Comparison of ENCODE assay signal across 24 mouse cellular contexts in genomic region chr13:83328488-83328887, GRCm38 (mm10).
A peak's percentile ranks its signal among the peaks of the same experiment; 100 is the strongest.
DNase-seq lines count a peak whose midpoint lies in the region; ATAC-seq and TF ChIP-seq lines count a peak whose summit lies in the region.
"Had no signal": no experiment of that assay in that cellular context is flagged by ENCODE, and none has a peak within 500 bp of the region (broad histone marks: within the 10 kb centered on the region; RNA-seq: fewer than 3 reads in every experiment).

No protein-coding gene starts in this region.

- H3K4me3 ChIP-seq in lung, embryonic 14.5 days (ENCODE audit: low read depth, low read length): no peak overlapping the region
- no peak overlapping the region for H3K4me3 ChIP-seq in bone marrow macrophage, adult 2 months (ENCODE audit: insufficient read depth, low read length)
- no peak overlapping the region for H3K4me3 ChIP-seq in kidney, embryonic 16.5 days (ENCODE audit: low read length)
- H3K4me3 ChIP-seq in liver, postnatal 0 days (ENCODE audit: low read depth, low read length): no peak overlapping the region
- H3K4me3 ChIP-seq: embryonic facial prominence, embryonic 12.5 days; embryonic facial prominence, embryonic 15.5 days; forebrain, embryonic 12.5 days; forebrain, embryonic 15.5 days; gastrocnemius, adult 2 months; heart, adult 2 months; hindbrain, embryonic 12.5 days; hindbrain, embryonic 15.5 days had no signal

- 58% methylated on average over 4 of the region's 4 CpGs for WGBS in lung, embryonic 14.5 days
- WGBS in kidney, embryonic 16.5 days: 68% methylated on average over 4 of the region's 4 CpGs
- WGBS in liver, postnatal 0 days (ENCODE audit: insufficient replicate concordance): 73% methylated on average over 4 of the region's 4 CpGs

- peak; percentile 58; the same call in 1 of the 2 replicates for ATAC-seq in lung, embryonic 14.5 days (ENCODE audit: insufficient read depth)
- peak; percentile 45 for ATAC-seq in megakaryocyte, adult 5-6 weeks (ENCODE audit: poor library complexity, severe bottlenecking)
- no peak for ATAC-seq in kidney, embryonic 16.5 days (ENCODE audit: low FRiP score, low TSS enrichment)
- no peak for ATAC-seq in liver, postnatal 0 days
- ATAC-seq: activated CD4-positive, CD25-positive, alpha-beta regulatory T cell, adult 4 months; forebrain, embryonic 15.5 days had no signal

- H3K4me1 ChIP-seq in lung, embryonic 14.5 days (ENCODE audit: insufficient read depth): no peaks in the 10 kb centered on the region
- H3K4me1 ChIP-seq in bone marrow macrophage, adult 2 months (ENCODE audit: control insufficient read depth, insufficient read depth, low read length): peaks cover 7% of the 10 kb centered on the region
- no peaks in the 10 kb centered on the region for H3K4me1 ChIP-seq in kidney, embryonic 16.5 days (ENCODE audit: insufficient read depth, low read length)
- no peaks in the 10 kb centered on the region for H3K4me1 ChIP-seq in liver, postnatal 0 days (ENCODE audit: insufficient read depth)
- H3K4me1 ChIP-seq: embryonic facial prominence, embryonic 12.5 days; embryonic facial prominence, embryonic 15.5 days; forebrain, embryonic 12.5 days; forebrain, embryonic 15.5 days; hindbrain, embryonic 12.5 days; hindbrain, embryonic 15.5 days had no signal

- no peak overlapping the region for H3K27ac ChIP-seq in lung, embryonic 14.5 days (ENCODE audit: low read depth)
- H3K27ac ChIP-seq in bone marrow macrophage, adult 2 months (ENCODE audit: insufficient read depth, low read depth, low read length): peak overlapping the region; percentile 42
- H3K27ac ChIP-seq in kidney, embryonic 16.5 days (ENCODE audit: low read length): no peak overlapping the region
- no peak overlapping the region for H3K27ac ChIP-seq in liver, postnatal 0 days (ENCODE audit: low read depth)
- H3K27ac ChIP-seq: embryonic facial prominence, embryonic 12.5 days; embryonic facial prominence, embryonic 15.5 days; forebrain, embryonic 12.5 days; forebrain, embryonic 15.5 days; gastrocnemius, adult 2 months; heart, adult 2 months; hindbrain, embryonic 12.5 days; hindbrain, embryonic 15.5 days had no signal

- H3K9me3 ChIP-seq in lung, embryonic 14.5 days (ENCODE audit: low read depth, low read length): no peaks in the 10 kb centered on the region
- H3K9me3 ChIP-seq in kidney, embryonic 16.5 days (ENCODE audit: low read length): no peaks in the 10 kb centered on the region
- no peaks in the 10 kb centered on the region for H3K9me3 ChIP-seq in liver, postnatal 0 days (ENCODE audit: low read length)
- H3K9me3 ChIP-seq: embryonic facial prominence, embryonic 12.5 days; embryonic facial prominence, embryonic 15.5 days; forebrain, embryonic 12.5 days; forebrain, embryonic 15.5 days; hindbrain, embryonic 12.5 days; hindbrain, embryonic 15.5 days had no signal

- no peak for TF ChIP-seq CTCF in lung, embryonic 14.5 days (IDR thresholded peaks at IDR 0.05; ENCODE audit: low read depth)
- no peak for TF ChIP-seq CTCF in bone marrow macrophage, adult 2 months (IDR thresholded peaks at IDR 0.05; ENCODE audit: low read depth, low read length)
- no peak for TF ChIP-seq CTCF in liver, postnatal 0 days (IDR thresholded peaks at IDR 0.05; ENCODE audit: low read depth)

- no peak overlapping the region for H3K9ac ChIP-seq in lung, embryonic 14.5 days
- no peak overlapping the region for H3K9ac ChIP-seq in kidney, embryonic 16.5 days (replicated peaks; ENCODE audit: low read length)
- no peak overlapping the region for H3K9ac ChIP-seq in liver, postnatal 0 days (replicated peaks)
- H3K9ac ChIP-seq: embryonic facial prominence, embryonic 12.5 days; embryonic facial prominence, embryonic 15.5 days; forebrain, embryonic 12.5 days; forebrain, embryonic 15.5 days; hindbrain, embryonic 12.5 days; hindbrain, embryonic 15.5 days had no signal

- H3K27me3 ChIP-seq in lung, embryonic 14.5 days (ENCODE audit: insufficient read depth, low read length): no peaks in the 10 kb centered on the region
- no peaks in the 10 kb centered on the region for H3K27me3 ChIP-seq in kidney, embryonic 16.5 days (ENCODE audit: insufficient read depth, low read length)
- H3K27me3 ChIP-seq in liver, postnatal 0 days (ENCODE audit: insufficient read depth, low read length): no peaks in the 10 kb centered on the region
- H3K27me3 ChIP-seq: embryonic facial prominence, embryonic 12.5 days; embryonic facial prominence, embryonic 15.5 days; forebrain, embryonic 12.5 days; forebrain, embryonic 15.5 days; hindbrain, embryonic 12.5 days; hindbrain, embryonic 15.5 days had no signal

- TF ChIP-seq POLR2A in bone marrow macrophage, adult 2 months (IDR thresholded peaks at IDR 0.05; ENCODE audit: borderline replicate concordance, low read depth, low read length): no peak

- DNase-seq in lung, embryonic 14.5 days: peak; percentile 14
- DNase-seq in lung, adult 18-20 months: no peak
- DNase-seq in 416B (ENCODE audit: low read depth): peak; percentile 5
- no peak for DNase-seq in testis, postnatal 10 days (ENCODE audit: low spot score)
- DNase-seq in liver, postnatal 0 days: no peak
- DNase-seq: adrenal gland, adult 8-10 months; adrenal gland, postnatal 25 days; cerebellum, adult 18-20 months; cerebellum, adult 9-10 months; cerebellum, postnatal 14 days; gastrocnemius, adult 2 months; gastrocnemius, postnatal 14 days; heart, adult 2 months had no signal

- H3K4me2 ChIP-seq in lung, embryonic 14.5 days: no peak overlapping the region
- no peak overlapping the region for H3K4me2 ChIP-seq in kidney, embryonic 16.5 days (replicated peaks; ENCODE audit: low read depth, low read length)
- no peak overlapping the region for H3K4me2 ChIP-seq in liver, postnatal 0 days (ENCODE audit: low read depth, low read length)
- H3K4me2 ChIP-seq: embryonic facial prominence, embryonic 12.5 days; embryonic facial prominence, embryonic 15.5 days; forebrain, embryonic 12.5 days; forebrain, embryonic 15.5 days; heart, embryonic 11.5 days; hindbrain, embryonic 12.5 days; hindbrain, embryonic 15.5 days had no signal

- no peaks in the 10 kb centered on the region for H3K36me3 ChIP-seq in lung, embryonic 14.5 days (ENCODE audit: insufficient read depth)
- H3K36me3 ChIP-seq in kidney, embryonic 16.5 days (ENCODE audit: insufficient read depth, low read length): no peaks in the 10 kb centered on the region
- no peaks in the 10 kb centered on the region for H3K36me3 ChIP-seq in liver, postnatal 0 days (replicated peaks; ENCODE audit: insufficient read depth, low read length)
- H3K36me3 ChIP-seq: embryonic facial prominence, embryonic 12.5 days; embryonic facial prominence, embryonic 15.5 days; forebrain, embryonic 12.5 days; forebrain, embryonic 15.5 days; hindbrain, embryonic 12.5 days; hindbrain, embryonic 15.5 days had no signal

- TF ChIP-seq EP300 in liver, postnatal 0 days (IDR thresholded peaks at IDR 0.05; ENCODE audit: low read depth): no peak

Comparison
In these comparisons a context has a peak if more than half of its experiments do, and no peak if none do; other contexts are left out.
1. DNase-seq: peak in lung, embryonic 14.5 days (single experiment) and 416B (single experiment); none in lung, adult 18-20 months (0 of 2), testis, postnatal 10 days (single experiment) and liver, postnatal 0 days (single experiment).
2. ATAC-seq: peak in lung, embryonic 14.5 days (single experiment) and megakaryocyte, adult 5-6 weeks (single experiment); none in kidney, embryonic 16.5 days (single experiment) and liver, postnatal 0 days (single experiment).